Mouse (Mus musculus): ENCODE measurements around the gene Phb. TPM values are rescaled to one million over a fixed set of nuclear protein-coding genes. Genes with fewer than 3 reads are reported as not detected.

Phb gene
- total RNA-seq, 2 experiments from 2014 or later = 319 to 350 TPM

DNA sequence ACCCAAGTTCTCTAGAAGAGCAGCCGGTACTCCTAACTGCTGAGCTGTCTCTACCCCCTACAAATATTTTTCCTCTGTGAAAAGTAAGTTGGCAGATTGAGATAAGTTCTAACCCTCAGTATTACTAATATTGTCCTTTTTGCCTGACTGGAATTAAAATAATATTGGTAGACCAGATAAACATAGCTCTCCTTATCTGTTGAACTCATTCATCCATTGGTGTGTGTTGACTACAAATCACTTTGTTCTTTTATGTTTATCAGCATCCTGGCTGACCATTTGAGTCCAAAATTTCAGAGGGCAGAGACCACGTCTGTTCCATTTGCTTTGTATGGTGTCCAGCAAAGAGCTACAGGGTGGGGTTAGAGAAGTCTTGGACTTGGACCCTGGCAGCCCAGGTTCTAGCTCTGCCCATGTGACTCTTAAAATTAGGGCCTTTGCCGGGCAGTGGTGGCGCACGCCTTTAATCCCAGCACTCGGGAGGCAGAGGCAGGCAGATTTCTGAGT is 42.8 kb downstream of the Phb start:
- DNase-seq (ENCODE audit: low spot score in 2 of 2) = no peak

DNA sequence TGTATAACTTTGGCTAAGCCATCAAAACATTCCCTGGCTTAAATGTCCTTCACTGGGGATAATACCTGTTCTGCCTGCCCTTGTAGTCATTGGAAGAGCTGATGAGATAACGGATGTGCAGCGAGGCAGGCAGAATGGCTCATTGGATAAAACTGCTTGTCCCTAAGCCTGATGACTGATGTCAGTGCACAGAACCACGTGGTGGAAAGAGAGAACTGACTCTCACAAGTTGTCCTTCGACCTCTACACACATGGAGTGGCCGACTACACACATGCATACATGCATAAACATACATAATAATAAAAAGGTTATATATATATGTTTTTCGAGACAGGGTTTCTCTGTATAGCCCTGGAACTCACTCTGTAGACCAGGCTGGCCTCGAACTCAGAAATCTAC is 43.7 kb downstream of the Phb start:
- DNase-seq (ENCODE audit: low spot score in 2 of 2) = no peak

DNA sequence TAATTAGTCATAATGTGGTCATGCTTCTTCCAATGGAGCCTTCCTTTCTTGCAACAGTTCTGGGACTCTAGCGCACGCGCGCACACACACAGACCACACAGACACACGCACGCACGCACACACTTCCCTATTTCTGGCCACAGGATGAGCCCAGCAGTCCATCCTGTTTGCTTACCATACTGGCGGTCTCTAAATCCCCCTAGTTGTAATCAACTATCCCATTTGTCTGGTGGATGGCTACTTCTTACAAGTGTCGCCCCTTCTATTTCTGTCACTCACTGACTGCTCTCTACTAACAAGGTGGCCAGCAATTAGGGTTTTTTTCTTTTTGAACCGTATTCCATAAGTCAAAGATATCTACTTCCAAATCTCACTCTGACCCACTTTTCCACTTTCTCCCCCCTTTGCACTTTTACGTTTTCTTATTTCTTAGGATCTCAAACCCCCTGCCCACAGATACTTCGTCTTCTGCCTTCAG is 45.4 kb downstream of the Phb start:
- peak in 1 of 2 experiments; percentile 23 for DNase-seq (ENCODE audit: low spot score in 2 of 2)

DNA sequence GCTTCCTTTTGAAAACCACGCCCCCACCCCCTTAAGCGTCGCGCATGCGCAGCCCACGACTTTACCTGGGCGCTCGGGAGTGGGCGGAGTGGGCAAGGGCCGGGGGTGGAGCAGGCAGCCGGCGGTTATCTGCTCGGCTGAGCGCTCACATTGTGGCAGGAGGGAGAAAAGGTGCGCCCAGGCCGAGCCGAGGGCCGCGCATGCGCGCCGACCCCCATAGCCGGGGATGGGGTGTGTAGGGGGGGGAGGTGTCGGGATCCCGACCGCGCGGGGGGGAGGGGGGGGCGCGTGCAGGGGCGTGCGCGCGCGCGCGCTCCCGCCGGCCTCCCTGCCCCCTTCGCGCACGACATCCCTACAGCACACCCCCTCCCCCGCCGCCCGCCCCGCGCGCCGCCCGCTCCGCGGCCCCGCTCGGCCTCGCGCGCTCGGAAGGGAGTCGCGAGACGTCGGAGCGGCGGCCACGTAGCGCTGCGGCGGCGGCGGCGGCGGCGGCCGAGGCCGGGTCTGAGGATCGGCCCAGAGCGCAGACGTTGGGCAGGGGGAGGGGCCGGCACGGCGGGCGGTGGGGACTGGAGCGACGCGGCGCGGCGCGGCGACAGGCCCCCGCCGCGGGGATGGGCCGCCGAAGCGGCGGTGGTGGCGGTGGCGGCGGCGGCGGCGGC is 45.9 kb downstream of the Phb start, which contains the start of gene Zfp652:
Gene Zfp652, plus strand, starts transcription at position 111 of the 662 bp plus-strand sequence.
- DNase-seq (ENCODE audit: low spot score in 2 of 2) = peak; percentile 78 to 80

DNA sequence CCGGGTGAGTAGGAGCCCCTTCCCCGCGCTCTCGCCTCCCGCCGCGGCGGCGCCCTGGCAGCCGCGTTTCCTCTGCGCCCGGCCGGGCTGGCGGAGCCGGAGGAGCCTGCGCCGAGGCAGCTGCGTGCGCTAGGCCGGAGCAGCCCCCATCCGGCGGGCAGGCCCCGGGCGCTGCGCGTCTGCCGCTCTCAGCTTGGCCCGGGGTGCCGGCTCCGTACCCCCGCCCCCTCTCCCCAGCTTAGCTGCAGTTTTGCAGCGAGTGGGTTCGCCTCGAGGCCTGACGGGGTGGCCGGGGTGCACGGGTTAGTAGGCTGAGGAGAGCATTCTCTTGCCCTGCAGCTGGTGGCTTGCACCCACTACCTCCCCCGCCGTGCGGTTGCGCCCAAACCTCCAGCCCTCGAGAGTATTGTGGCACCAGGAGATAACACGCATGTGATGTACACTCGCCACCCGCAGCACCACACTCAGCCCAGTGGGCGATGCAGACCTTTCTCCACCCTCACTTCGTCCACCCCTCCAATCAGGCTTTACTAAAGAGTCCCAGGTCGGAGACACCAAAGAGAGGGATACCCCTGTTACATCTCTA is 46.6 kb downstream of the Phb start:
- peak; percentile 64 to 66 for DNase-seq (ENCODE audit: low spot score in 2 of 2)

DNA sequence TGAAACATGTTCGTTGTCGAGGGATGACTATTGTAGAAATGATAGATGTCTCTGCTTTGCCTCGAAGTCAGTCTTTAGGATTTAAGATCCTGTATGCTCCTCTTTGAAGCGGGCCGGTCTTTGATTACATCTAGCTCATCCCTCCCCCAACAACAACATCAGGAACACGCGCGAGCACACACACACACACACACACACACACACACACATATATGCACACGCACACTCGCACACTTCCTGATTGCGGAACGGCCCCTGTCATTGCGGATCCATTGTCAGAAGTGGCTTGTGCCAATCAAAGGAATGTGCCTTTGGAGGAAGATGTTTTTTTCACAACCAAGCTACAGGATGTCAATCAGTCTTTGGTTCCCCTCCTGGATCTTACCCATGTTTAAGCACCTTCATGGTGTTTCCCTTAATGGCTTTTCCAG is 47.1 kb downstream of the Phb start:
- no peak for DNase-seq (ENCODE audit: low spot score in 2 of 2)

DNA sequence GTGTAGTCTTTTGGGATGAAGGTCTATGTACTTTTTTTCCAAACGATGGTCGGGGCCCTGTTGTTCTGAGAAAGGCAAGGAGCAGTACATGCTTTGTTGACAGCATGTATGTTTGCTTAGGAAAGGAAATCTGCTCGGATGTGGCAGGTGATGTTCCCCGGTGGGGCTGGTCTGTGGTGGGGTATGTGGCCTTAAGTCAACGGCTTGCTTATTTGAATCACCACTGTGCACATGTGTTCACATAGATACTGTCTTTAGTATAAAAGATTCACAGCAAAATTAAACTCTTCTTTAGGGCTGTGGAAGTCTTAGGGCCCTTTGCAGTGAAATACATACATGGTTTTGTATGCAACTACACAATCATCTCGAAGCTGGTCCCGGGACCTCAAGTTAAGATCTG is 47.7 kb downstream of the Phb start:
- DNase-seq (ENCODE audit: low spot score in 2 of 2) = no peak

DNA sequence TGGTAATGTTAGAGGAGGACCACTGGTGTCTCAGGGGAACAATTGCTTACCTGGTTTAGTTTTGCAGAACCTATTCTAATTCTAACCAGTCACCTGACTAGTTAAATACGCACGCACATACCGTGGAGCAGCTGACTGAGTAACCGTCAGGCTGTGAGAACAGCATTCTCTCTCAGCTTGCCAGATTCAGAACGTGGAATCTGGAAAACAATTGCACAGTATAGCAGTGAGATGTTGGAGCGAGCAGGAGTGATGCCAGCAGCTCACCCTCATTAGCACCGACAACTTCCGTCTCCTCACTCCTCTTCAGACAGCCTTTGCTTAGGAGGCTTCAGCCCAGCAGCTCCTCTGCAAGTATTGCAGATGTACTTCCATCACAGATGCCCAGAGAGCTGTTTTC is 49.4 kb downstream of the Phb start:
- DNase-seq (ENCODE audit: low spot score in 2 of 2) = no peak

DNA sequence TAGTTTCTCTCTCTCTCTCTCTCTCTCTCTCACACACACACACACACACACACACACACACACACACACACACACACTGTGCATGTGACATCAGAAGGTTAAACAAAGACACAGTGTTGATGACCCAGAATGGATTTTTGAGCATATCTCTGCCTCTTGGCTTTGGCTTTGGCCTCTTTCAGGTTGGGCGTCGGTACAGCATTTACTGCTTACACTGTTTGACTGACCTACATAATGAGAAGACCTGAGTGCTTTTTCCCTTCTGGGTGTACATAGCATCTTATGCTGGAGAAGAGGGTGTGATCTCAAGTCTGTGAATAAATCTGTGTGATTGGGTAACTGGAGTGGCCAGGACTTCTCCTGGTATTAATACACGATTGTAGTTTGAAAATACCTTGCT is 52.6 kb downstream of the Phb start:
- no peak for DNase-seq (ENCODE audit: low spot score in 2 of 2)

DNA sequence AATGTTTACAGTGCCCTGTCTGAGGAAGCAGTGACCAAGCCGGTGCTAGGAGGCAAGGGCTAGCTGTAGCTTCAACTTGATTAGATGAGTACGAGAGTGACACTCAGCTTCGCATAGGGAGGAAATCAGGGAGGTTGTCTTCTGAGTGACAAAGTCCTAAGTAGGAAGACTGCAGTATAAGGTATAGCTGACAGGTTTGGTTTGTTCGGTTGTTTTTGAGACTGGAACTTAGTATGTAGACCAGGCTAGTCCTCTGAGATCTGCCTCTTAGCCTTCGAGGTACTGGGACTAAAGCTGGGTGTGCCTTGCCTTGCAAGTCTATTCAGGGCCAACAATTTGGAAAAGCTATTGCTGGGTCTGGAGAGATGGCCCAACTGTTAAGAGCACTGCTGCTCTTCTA is 56.5 kb downstream of the Phb start, which contains the start of gene B130006D01Rik:
Gene B130006D01Rik, plus strand, starts transcription at position 301 of the 400 bp plus-strand sequence.
- DNase-seq (ENCODE audit: low spot score in 2 of 2) = no peak

DNA sequence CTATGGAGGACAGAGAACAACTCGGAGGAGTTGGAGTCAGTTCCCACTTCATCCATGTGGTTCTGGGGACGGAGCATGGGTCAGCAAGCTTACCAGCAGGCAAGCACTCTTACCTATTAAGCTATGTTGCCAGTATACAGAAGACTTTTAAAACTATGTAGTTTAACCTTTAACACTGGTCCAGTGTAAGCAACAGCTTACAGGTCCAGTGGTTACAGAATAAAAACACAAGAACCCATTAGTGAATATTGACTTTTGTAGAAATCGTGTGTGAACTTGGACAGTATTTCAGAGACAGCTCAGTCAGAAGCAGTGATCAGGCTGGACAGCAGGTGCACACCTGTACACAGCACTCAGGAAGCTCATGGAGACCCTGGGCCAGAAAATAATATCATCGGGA is 57.7 kb downstream of the Phb start:
- DNase-seq (ENCODE audit: low spot score in 2 of 2) = no peak

DNA sequence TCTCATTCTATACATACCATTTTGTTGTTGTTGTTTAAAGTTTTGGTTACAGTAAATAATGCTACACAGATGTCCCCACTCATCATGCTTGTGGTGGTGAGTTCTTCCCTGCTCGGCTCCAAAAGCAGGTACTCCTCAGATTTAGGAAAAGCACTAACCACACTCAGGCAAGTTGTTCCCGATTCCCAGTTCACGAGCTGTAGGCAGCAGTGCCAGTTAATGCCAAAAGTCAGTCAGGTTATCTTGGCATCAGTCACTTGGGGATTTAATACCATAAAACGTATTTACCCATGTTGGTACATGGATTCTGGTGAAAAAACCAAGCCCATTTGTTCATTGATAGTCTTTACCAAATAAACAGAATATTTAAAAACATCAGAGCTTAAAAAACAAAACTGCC is 59.4 kb downstream of the Phb start:
- DNase-seq (ENCODE audit: low spot score in 2 of 2) = no peak

DNA sequence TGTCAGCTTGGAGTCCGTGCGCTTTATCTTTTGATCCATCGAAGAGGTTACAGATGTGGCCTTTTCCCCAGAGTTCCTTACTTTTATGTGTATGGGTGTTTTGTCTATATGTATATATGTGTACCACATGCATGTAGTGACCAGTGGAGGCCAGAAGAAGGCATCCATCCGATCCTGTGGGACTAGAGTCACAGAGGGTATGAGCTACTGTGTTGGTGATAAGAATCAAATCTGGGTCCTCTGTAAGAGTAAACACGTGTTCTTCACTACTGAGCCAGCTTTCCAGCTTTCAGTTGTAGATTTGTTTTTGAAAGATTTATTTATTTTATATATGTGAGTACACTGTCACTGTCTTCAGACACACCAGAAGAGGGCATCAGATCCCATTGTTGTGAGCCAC is 61.2 kb downstream of the Phb start:
- DNase-seq (ENCODE audit: low spot score in 2 of 2) = no peak

DNA sequence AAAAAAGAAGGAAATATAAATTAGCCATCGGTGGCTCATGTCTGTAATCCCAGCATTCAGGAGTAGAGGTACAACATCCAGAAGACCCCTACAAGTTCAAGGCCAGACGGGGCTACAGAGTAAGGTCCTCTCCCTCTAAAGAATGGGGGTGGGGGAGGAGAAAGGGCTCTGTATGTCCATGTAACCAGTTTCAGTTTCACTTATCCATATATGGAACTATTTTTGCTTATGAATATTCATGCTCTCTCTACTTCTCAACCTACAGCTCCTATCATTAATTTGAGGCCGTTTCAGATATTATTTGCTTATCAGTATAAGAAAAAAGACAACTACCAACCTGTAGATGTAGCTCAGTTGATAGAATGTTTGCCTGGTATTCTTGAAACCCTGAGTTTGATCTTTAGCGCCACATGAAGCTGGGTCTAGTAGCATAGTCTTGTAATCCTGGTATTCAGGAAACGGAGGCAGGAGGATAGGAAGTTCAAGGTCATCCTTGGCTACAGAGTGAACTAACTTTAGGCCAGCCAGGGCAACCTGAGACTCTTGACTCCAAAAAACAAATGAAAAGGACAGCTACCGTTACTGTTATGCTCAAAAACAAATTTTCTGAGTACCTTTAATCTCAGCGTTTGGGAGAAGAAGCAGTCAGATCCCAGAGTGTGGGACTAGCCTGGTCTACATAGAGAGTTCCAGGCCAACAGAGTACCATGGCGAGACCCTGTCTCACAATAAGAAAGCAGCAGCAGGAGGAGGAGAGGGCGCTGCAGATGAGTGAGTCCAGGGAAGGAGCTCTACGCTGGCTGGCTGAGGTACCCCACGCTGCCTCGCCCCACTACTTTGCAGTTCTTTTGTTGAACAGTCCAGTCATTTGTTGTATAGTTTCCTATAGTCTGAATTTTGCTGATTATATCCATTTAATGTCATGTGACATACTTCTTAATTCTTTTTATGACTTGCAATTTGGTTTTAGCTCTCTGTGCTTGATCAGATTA is 62.5 kb downstream of the Phb start:
- DNase-seq (ENCODE audit: low spot score in 2 of 2) = no peak

Other genes starting within 250 kb of the Phb start
- gene Nxph3, start 152.4 kb upstream of the Phb start, total RNA-seq (2021) = 1 to 10 TPM; 2.3 to 9.4 TPM
- 1 to 10 TPM; 2.1 to 3.5 TPM for gene Ngfr, start 79.2 kb upstream of the Phb start, total RNA-seq (2021)
- 10 to 100 TPM; 31.8 to 40.5 TPM for gene Zfp652, start 45.7 kb downstream of the Phb start, total RNA-seq (2021)
- under 1 TPM; 0.46 to 0.51 TPM for gene B130006D01Rik, start 56.6 kb downstream of the Phb start, total RNA-seq (2021)
- gene Phospho1, start 157.5 kb downstream of the Phb start, total RNA-seq (2021) = 100 to 1,000 TPM; 202 to 415 TPM
- 10 to 100 TPM; 23.9 to 29.2 TPM for gene Gngt2, start 170.3 kb downstream of the Phb start, total RNA-seq (2021)
- 10 to 100 TPM; 13.9 to 15.4 TPM for gene Abi3, start 175.5 kb downstream of the Phb start, total RNA-seq (2021)
- gene B4galnt2, start 247.9 kb downstream of the Phb start, total RNA-seq (2021) = not detected

Data from adrenal gland, adult 18-20 months (tissue).